Mouse (Mus musculus) erythroblast, embryonic 14.5 days (primary cell): Measurements from ENCODE around the gene Chd1.

Source experiments
- GATA1 ChIP-seq: IDR thresholded peaks from 2 replicates; pipeline ENCODE4 v1.6.1; 2012; ENCODE audit warnings: low read length, inconsistent platforms, mixed read lengths
- TAL1 ChIP-seq: IDR thresholded peaks from 3 replicates; pipeline ENCODE4 v1.6.1; 2012; ENCODE audit warnings: low read length, inconsistent platforms, mixed read lengths

DNA sequence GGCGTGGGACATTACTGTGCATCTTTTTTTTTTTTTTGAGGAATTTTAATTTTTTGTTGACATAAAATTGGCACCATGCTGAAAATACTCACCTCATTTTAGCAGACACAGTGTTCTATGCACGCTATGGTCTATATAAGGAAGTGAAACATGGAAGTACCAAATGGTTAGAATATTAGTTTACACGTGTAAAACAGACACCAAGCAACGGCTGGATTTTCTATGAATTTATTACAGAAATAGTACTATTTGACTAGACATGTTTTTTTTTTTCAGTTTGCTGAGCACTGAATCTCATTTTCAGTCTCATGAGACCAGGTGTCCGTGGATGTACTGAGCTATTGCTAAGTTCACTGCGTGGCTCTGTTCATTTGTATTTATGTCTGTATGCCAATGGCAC is 69.2 kb downstream of the Chd1 start:
- TF ChIP-seq GATA1 = no peak
- TF ChIP-seq TAL1 = no peak
